Mouse (Mus musculus) embryonic facial prominence, embryonic 12.5 days (tissue): ENCODE measurements around the gene Kif26b. TPM values are rescaled to one million over a fixed set of nuclear protein-coding genes. Genes with fewer than 3 reads are reported as not detected.
A peak's percentile ranks its signal among the peaks of the same experiment; 100 is the strongest.

Experiments used
- ATAC-seq: fragments of 200-750 bp; cut with Nextera tagmentation; 2 replicates; pipeline ENCODE4 v1.8.0; 2017; ENCODE audit not compliant: insufficient number of reproducible peaks, insufficient read depth, low FRiP score, low TSS enrichment
- H3K27ac ChIP-seq: fragments of 300-500 bp; sonication (generic); 2 replicates; pipeline ENCODE4 v1.5.1; 2016; ENCODE audit warnings: mild to moderate bottlenecking
- H3K27me3 ChIP-seq: fragments of 300-500 bp; sonication (generic); 2 replicates; pipeline ENCODE4 v1.6.1; 2016; ENCODE audit warnings: mild to moderate bottlenecking, moderate library complexity
- H3K36me3 ChIP-seq: fragments of 300-500 bp; sonication (generic); 2 replicates; pipeline ENCODE4 v1.6.1; 2016; ENCODE audit warnings: mild to moderate bottlenecking
- H3K4me1 ChIP-seq: fragments of 300-500 bp; sonication (generic); 2 replicates; pipeline ENCODE4 v1.6.1; 2016
- H3K4me2 ChIP-seq: fragments of 300-500 bp; sonication (generic); replicated peaks from 2 replicates; pipeline ENCODE4 v1.6.1; 2016; ENCODE audit warnings: mild to moderate bottlenecking, moderate library complexity
- H3K4me3 ChIP-seq: fragments of 300-500 bp; sonication (generic); 2 replicates; pipeline ENCODE4 v1.5.1; 2016; ENCODE audit warnings: mild to moderate bottlenecking
- H3K9ac ChIP-seq: fragments of 300-500 bp; sonication (generic); 2 replicates; pipeline ENCODE4 v1.6.1; 2016; ENCODE audit warnings: mild to moderate bottlenecking, moderate library complexity
- H3K9me3 ChIP-seq: fragments of 300-500 bp; sonication (generic); 2 replicates; pipeline ENCODE4 v1.6.1; 2016; ENCODE audit warnings: mild to moderate bottlenecking, moderate library complexity
- WGBS: fragments of 180-500 bp; shearing (Covaris S2); methylation state at CpG from one replicate; pipeline ENCODE4 v1.1.7; 2016; 5-methylcytosine and 5-hydroxymethylcytosine counted together
- polyA plus RNA-seq: library from polyadenylated mRNA; unstranded; fragments of >200 nt; fragmentation: Nextera tagmentation; extraction: Ambion mirVana; gene quantifications from 2 replicates; pipeline ENCODE4 v1.2.1, GENCODE M21; 2016

Gene Kif26b
- polyA plus RNA-seq, 1 experiment from 2014 or later, result 34.3 TPM

- no peaks in the 10 kb centered on the region for H3K36me3 ChIP-seq
- H3K27me3 ChIP-seq, result no peaks in the 10 kb centered on the region
- H3K27ac ChIP-seq, result no peak overlapping the region
- H3K9me3 ChIP-seq, result no peaks in the 10 kb centered on the region
- H3K4me1 ChIP-seq, result peaks cover 8% of the 10 kb centered on the region; the same call in 1 of the 2 replicates
- WGBS, result 56% methylated on average over 7 of the region's 7 CpGs
- H3K4me3 ChIP-seq, result no peak overlapping the region
- no peak for ATAC-seq
- no peak overlapping the region for H3K4me2 ChIP-seq
- H3K9ac ChIP-seq, result no peak overlapping the region
These were observed 16.4 kb upstream of the Kif26b start for GRCm38 (mm10) chr1:178512323-178513031.

GRCm38 (mm10) chr1:178513954-178514353 is 15.0 kb upstream of the Kif26b start:
- Histone ChIP-seq H3K27ac (no peak overlapping the region), H3K27me3 (no peaks in the 10 kb centered on the region), H3K4me2 (no peak overlapping the region), H3K36me3 (no peaks in the 10 kb centered on the region), H3K4me1 (peaks cover 11% of the 10 kb centered on the region; the same call in 1 of the 2 replicates), H3K4me3 (no peak overlapping the region), H3K9me3 (no peaks in the 10 kb centered on the region), H3K9ac (no peak overlapping the region)
- no peak for ATAC-seq
- WGBS, result 34% methylated on average over 7 of the region's 8 CpGs

DNA sequence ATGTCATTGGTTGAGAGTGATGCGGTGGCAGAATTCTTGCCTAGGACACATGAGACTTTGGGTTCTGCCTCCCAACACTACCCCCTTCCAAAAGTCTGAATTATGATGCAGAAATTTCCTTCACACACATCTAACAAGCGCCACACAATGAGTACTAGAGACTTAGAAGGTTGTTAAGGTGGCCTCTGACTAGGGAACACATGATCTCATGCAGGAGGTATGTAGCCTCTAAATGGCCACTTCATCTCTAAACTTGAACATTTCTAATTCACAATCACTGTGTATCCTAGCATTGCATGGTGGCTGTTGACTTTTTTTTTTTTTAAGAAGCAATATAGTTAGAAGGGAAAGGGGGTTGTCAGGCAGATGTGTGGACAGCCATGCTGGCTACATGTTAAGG is 13.1 kb upstream of the Kif26b start:
- no peaks in the 10 kb centered on the region for H3K36me3 ChIP-seq
- H3K4me2 ChIP-seq, result no peak overlapping the region
- 69% methylated on average over 2 of the region's 2 CpGs for WGBS
- no peak for ATAC-seq
- peaks cover 11% of the 10 kb centered on the region; the same call in 1 of the 2 replicates for H3K4me1 ChIP-seq
- no peak overlapping the region for H3K4me3 ChIP-seq
- H3K9me3 ChIP-seq, result no peaks in the 10 kb centered on the region
- no peak overlapping the region for H3K9ac ChIP-seq
- no peaks in the 10 kb centered on the region for H3K27me3 ChIP-seq
- H3K27ac ChIP-seq, result no peak overlapping the region

DNA sequence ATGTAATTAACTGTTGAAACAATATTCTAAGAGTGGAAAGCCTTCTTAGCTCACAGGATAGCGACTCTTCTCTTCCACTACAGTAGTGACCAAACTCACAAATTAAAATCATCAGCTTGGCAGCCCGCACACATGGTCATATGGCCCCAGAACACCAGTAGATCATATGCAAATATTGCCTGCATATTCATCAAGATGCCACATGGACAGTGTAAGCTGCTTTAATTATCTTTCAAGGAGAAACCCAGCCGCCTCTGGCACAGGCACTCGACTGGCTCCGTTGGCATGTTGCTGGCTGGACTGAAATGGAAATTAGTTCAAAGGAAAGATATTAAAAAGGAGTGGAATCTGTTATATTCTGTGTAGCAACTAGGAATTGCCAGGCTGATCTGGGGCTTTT is 6.5 kb upstream of the Kif26b start:
- no peak for ATAC-seq
- no peak overlapping the region for H3K27ac ChIP-seq
- no peak overlapping the region for H3K4me3 ChIP-seq
- H3K9me3 ChIP-seq, result no peaks in the 10 kb centered on the region
- no peaks in the 10 kb centered on the region for H3K27me3 ChIP-seq
- peaks cover 7% of the 10 kb centered on the region; the same call in 1 of the 2 replicates for H3K4me1 ChIP-seq
- H3K4me2 ChIP-seq, result no peak overlapping the region
- no peaks in the 10 kb centered on the region for H3K36me3 ChIP-seq
- 83% methylated on average over 5 of the region's 5 CpGs for WGBS
- no peak overlapping the region for H3K9ac ChIP-seq

DNA sequence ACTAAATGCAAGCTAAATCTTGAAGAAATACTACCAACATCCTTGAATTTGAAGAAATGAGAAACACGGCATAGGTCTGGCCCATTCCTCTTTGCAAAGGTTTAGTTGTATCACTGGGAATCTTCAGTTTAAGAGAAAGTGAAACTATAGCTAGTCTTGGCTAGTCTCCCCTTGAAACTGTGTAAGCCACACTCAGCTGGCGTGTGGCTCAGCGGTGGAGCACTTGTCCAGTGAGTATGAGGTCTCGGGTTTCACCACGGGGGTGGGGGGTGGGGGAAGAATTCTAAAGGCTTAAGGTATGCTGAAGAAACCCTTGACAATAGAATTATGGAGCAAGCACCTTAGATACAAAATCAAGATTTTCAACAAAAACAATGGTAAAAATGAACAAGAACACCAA is 5.8 kb upstream of the Kif26b start:
- H3K4me3 ChIP-seq, result no peak overlapping the region
- ATAC-seq, result no peak
- H3K9me3 ChIP-seq, result no peaks in the 10 kb centered on the region
- H3K27me3 ChIP-seq, result no peaks in the 10 kb centered on the region
- H3K36me3 ChIP-seq, result no peaks in the 10 kb centered on the region
- H3K4me2 ChIP-seq, result no peak overlapping the region
- 31% methylated on average over 5 of the region's 5 CpGs for WGBS
- 0 out of 2 replicates have a peak, but pooled peaks cover 3% of the 10 kb centered on the region for H3K4me1 ChIP-seq
- no peak overlapping the region for H3K9ac ChIP-seq
- H3K27ac ChIP-seq, result no peak overlapping the region

- H3K9me3 ChIP-seq, result no peaks in the 10 kb centered on the region
- no peak for ATAC-seq
- H3K4me1 ChIP-seq, result 0 out of 2 replicates have a peak, but pooled peaks cover 7% of the 10 kb centered on the region
- WGBS, result under 1% methylated on average over 21 of the region's 21 CpGs
- peak overlapping the region; percentile 97 for H3K4me2 ChIP-seq
- H3K9ac ChIP-seq, result peak overlapping the region; percentile 82; the same call in 1 of the 2 replicates
- H3K27ac ChIP-seq, result peak overlapping the region; percentile 89
- H3K36me3 ChIP-seq, result no peaks in the 10 kb centered on the region
- peaks cover 4% of the 10 kb centered on the region; the same call in 1 of the 2 replicates for H3K27me3 ChIP-seq
- H3K4me3 ChIP-seq, result peak overlapping the region; percentile 76
These were observed 1.8 kb upstream of the Kif26b start for GRCm38 (mm10) chr1:178527185-178527546.

DNA sequence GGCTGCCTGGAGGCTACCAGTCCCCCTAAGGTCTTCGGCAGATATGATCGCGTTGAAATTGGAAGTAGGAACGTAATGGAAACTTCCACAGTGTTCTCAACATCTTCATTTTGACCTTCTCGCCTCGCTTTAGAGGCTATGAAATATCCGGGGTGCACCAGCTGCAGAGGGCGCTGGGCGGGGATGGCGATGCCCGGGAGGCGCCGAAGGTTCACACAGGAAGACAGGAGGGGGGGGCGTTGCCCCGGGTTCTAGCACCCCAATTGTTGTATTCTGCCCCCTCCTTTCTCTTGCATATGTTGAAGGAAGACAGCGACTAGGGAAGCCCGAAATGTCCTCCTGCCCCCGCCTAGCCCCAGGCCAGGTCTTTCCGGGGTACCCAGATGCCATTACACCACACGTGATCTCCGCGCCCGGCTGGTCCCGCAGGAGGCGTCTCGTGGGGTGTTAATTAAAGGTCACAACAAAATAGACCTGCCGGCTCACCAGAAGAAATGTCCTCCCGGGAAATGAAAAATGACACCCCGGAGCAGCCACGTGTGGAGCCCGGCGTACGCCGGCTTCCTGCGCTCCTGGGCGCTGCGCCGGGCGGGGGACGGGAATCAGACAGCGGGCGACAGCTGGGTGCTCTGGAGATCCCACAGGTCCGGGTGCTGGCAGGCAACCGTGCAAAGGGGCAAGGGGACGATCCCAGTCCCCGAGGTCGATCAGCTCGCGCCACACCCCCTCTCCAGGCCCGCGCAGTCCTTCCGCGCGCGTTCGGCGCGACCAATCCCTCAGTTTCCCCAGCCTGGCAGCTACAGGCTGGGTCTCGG is 1.2 kb upstream of the Kif26b start:
- H3K4me2 ChIP-seq, result peak overlapping the region; percentile 97
- under 1% methylated on average over 59 of the region's 59 CpGs for WGBS
- peak overlapping the region; percentile 82 for H3K9ac ChIP-seq
- 0 out of 2 replicates have a peak, but pooled peaks have one; percentile 5 for ATAC-seq
- H3K4me1 ChIP-seq, result 0 out of 2 replicates have a peak, but pooled peaks cover 8% of the 10 kb centered on the region
- H3K4me3 ChIP-seq, result peak overlapping the region; percentile 76
- peaks cover 4% of the 10 kb centered on the region; the same call in 1 of the 2 replicates for H3K27me3 ChIP-seq
- H3K9me3 ChIP-seq, result no peaks in the 10 kb centered on the region
- H3K27ac ChIP-seq, result peak overlapping the region; percentile 89
- no peaks in the 10 kb centered on the region for H3K36me3 ChIP-seq

DNA sequence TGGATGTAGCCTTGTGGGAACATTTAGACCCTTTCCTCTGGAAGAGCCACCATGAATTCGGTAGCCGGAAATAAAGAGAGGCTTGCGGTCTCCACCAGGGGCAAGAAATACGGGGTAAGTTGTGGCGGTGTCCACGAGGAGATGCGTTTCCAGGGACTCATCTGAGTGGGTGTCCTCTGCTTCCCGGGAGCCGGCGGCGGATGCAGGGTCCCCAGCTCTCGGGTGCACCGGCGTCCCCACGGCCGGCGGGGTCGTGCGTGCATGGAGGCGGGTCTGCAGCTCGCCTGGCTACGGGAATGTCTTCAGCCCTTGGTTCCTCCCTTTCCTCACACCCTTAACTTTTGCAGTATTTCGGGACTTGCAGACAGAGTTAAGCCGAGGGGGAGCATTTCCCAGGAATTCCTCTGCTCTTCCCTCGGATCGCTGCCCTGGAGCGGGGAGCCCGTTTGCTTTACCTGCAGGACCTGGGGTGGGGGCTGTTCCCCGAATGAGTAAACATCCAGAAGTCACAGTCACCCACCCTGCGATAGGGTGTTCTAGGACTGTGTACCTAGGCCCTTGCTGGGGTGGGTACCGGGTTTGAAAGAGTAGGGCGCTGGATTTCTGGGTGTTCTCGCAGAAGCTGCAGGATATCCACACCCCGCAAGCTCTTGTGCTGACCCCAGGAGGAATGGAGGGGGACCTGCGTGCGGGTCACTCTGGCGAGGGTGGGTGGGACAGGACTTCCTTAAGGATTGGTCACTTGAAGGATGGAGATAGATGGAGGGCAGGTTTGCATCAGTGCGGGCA is 781 bp downstream of the Kif26b start:
- Histone ChIP-seq H3K9me3 (no peaks in the 10 kb centered on the region), H3K36me3 (0 out of 2 replicates have a peak, but pooled peaks cover 4% of the 10 kb centered on the region), H3K27ac (peak overlapping the region; percentile 89), H3K27me3 (peaks cover 4% of the 10 kb centered on the region; the same call in 1 of the 2 replicates), H3K4me3 (peak overlapping the region; percentile 76), H3K4me2 (peak overlapping the region; percentile 97), H3K9ac (peak overlapping the region; percentile 82), H3K4me1 (peaks cover 9% of the 10 kb centered on the region; the same call in 1 of the 2 replicates)
- ATAC-seq, result peak; percentile 29; the same call in 1 of the 2 replicates
- WGBS, result under 1% methylated on average over 38 of the region's 38 CpGs

GRCm38 (mm10) chr1:178530301-178531078 is 1.6 kb downstream of the Kif26b start:
- Histone ChIP-seq H3K4me2 (peak overlapping the region; percentile 97), H3K9me3 (0 out of 2 replicates have a peak, but pooled peaks cover 4% of the 10 kb centered on the region), H3K27me3 (peaks cover 4% of the 10 kb centered on the region; the same call in 1 of the 2 replicates), H3K9ac (peak overlapping the region; percentile 82), H3K4me1 (peaks cover 9% of the 10 kb centered on the region; the same call in 1 of the 2 replicates), H3K4me3 (peak overlapping the region; percentile 76), H3K36me3 (peaks cover 11% of the 10 kb centered on the region; the same call in 1 of the 2 replicates), H3K27ac (peak overlapping the region; percentile 89)
- WGBS, result under 1% methylated on average over 62 of the region's 62 CpGs
- peak; percentile 17; the same call in 1 of the 2 replicates for ATAC-seq

DNA sequence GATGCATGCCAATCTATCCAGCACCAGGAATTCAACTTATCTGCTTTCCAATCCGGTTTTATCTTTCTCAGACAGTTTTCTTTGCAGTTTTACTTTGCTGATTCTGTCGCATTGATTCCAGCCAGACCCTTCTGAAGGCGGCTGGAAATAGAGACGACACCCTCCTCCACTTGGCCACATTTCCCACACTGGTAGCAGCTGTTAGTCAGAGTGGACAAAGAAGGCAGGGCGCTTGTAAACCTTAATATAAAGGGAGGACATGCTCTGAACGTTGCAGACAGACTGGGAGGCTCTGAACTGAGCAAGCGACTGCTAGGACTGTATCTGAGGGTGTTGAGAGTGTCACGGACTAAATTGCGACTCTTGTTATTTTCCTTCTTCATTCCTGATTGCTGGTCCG is 11.3 kb downstream of the Kif26b start:
- peaks cover 28% of the 10 kb centered on the region for H3K36me3 ChIP-seq
- ATAC-seq, result no peak
- WGBS, result 83% methylated on average over 10 of the region's 10 CpGs

More for the DNA sequence above, 11.3 kb downstream of the Kif26b start:
- no peak overlapping the region for H3K9ac ChIP-seq
- no peaks in the 10 kb centered on the region for H3K4me1 ChIP-seq
- H3K4me3 ChIP-seq, result no peak overlapping the region
- H3K27ac ChIP-seq, result no peak overlapping the region
- no peak overlapping the region for H3K4me2 ChIP-seq
- H3K9me3 ChIP-seq, result 0 out of 2 replicates have a peak, but pooled peaks cover 3% of the 10 kb centered on the region
- no peaks in the 10 kb centered on the region for H3K27me3 ChIP-seq
